In the genomic region with DNA sequence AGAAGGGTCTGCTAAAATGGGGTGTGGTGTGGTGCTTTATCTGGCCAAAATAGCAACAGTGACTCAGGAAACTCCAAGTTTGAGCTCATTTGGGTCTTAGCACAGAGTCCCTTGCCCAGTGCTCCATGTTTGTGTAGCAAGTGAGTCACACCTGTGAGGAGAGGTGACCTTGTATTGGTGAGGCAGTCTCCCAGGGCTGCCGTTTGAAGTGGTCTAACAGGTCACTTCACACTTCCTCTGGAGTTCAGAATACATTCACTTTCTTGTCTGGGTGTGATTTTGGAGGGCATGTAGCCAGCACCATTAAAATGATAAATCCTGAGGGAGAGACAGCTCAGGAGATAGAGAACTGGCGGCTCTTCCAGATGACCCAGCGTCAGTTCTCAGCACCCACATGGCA, we compare ENCODE assay signal across 14 mouse cellular contexts.
DNase-seq lines count a peak whose midpoint lies in the region.
"Had no signal": no experiment of that assay in that cellular context is flagged by ENCODE, and none has a peak within 500 bp of the region (broad histone marks: within the 10 kb centered on the region; RNA-seq: fewer than 3 reads in every experiment).

No protein-coding gene starts in this region.

- peak; percentile 30 to 56 for DNase-seq in lung, adult 18-20 months
- DNase-seq in lung, postnatal 4 days, result no peak
- DNase-seq in lung, postnatal 25 days (ENCODE audit: low spot score), result peak; percentile 56
- no peak for DNase-seq in lung, postnatal 14 days
- DNase-seq: adrenal gland, adult 2 months; adrenal gland, postnatal 10 days; adrenal gland, postnatal 25 days; cerebellum, adult 11 months; cerebellum, adult 18-20 months; cerebellum, adult 8-10 months; cerebellum, adult 9-11 months; cerebellum, postnatal 14 days; cerebellum, postnatal 36 days; embryo, embryonic 11 days had no signal

Comparison
In these comparisons a context has a peak if more than half of its experiments do, and no peak if none do; other contexts are left out.
1. DNase-seq: peak in lung, adult 18-20 months (2 of 2) and lung, postnatal 25 days (single experiment); none in lung, postnatal 4 days (0 of 2) and lung, postnatal 14 days (single experiment).